Mouse (Mus musculus) liver, postnatal 0 days (tissue): Measurements from ENCODE around the gene Magi2.

Experiments
- CTCF ChIP-seq: sonication (generic); IDR thresholded peaks from 2 replicates; pipeline ENCODE4 v1.5.1; 2016; ENCODE audit warnings: antibody characterized with exemption, low read depth
- EP300 ChIP-seq: IDR thresholded peaks from 2 replicates; pipeline ENCODE4 v1.6.1; 2016; ENCODE audit warnings: antibody characterized with exemption, low read depth, mild to moderate bottlenecking

DNA sequence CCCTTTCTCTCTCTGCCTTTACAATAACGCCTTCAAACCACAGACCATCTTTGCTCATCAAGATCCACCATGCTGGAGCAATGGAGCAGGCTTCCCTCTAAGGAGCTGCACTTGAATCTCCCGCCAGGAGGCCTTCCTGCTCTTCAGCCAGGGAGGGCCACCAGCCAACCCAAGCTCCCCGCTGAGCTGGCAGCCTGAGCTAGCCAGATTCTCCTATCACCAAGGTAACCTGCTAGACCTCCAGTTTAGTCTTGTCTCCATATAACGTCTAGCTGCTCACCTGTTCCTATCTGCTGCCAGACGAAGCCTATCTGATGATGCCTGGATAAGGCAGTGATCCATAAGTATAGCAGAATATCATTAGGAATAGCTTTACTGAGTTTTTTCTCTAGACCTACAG is 36.0 kb downstream of the Magi2 start:
- no peak for TF ChIP-seq CTCF
- TF ChIP-seq EP300, result no peak
